Mouse (Mus musculus): Measurements from ENCODE around the gene C2cd5. TPM values are rescaled to one million over a fixed set of nuclear protein-coding genes. Genes with fewer than 3 reads are reported as not detected.

C2cd5 gene
- polyA plus RNA-seq, 1 experiment from 2014 or later, result 39.0 TPM

DNA sequence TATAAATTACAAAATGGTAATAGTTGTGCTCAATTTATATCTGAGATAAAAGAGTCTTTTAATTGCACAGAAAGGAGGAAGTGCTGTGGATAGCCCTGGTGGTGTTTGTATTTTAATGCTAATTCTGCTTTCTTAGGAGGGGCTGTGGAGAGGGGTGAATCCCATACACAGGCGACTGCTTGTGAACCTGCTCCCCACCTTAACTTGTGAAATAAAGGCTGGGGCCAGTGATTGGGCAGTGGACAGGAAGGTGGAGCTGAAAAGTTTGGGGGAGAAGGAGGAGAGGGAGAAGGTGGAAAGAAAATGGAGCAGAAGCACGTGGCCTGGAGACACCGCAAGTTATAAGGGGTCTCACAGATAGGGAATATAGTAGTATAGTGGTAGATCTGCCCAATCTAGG is 103.1 kb downstream of the C2cd5 start:
- Histone ChIP-seq H3K9me3 (ENCODE audit: control insufficient read depth, low read length) (no peaks in the 10 kb centered on the region), H3K4me3 (ENCODE audit: low read length) (no peak overlapping the region), H3K27ac (ENCODE audit: low read depth, low read length) (no peak overlapping the region), H3K27me3 (replicated peaks; ENCODE audit: control insufficient read depth, insufficient read depth, low read length) (no peaks in the 10 kb centered on the region), H3K4me1 (ENCODE audit: control insufficient read depth, insufficient read depth, low read depth, low read length) (peaks cover 3% of the 10 kb centered on the region), H3K36me3 (ENCODE audit: control insufficient read depth, insufficient read depth, low read length) (no peaks in the 10 kb centered on the region), H3K9ac (ENCODE audit: low read depth, low read length) (no peak overlapping the region), H3K4me2 (ENCODE audit: low read length) (no peak overlapping the region)
- no peak for ATAC-seq
- 80% methylated on average over 3 of the region's 3 CpGs for WGBS

DNA sequence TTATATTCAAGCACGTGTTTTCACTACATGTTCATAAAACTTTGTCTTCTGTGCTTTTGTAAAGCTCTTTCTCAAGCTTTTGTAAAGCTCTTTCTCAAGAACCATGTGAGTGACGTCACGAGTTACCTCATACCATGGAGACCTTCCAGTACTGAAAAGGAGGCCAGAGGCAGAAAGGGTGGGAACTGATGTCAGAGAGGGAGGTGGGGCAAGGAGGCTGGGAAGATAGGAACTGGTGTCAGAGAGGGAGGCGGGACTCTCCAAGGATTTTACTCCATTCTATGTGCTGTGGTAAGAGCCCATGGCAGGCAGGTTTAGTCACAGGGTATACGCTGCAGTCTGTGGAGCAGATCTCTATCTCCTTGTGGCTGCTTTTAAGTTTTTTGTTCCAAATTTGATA is 104.4 kb downstream of the C2cd5 start:
- Histone ChIP-seq H3K4me3 (ENCODE audit: low read length) (no peak overlapping the region), H3K4me1 (ENCODE audit: control insufficient read depth, insufficient read depth, low read depth, low read length) (peaks cover 3% of the 10 kb centered on the region), H3K9me3 (ENCODE audit: control insufficient read depth, low read length) (no peaks in the 10 kb centered on the region), H3K27me3 (replicated peaks; ENCODE audit: control insufficient read depth, insufficient read depth, low read length) (no peaks in the 10 kb centered on the region), H3K9ac (ENCODE audit: low read depth, low read length) (no peak overlapping the region), H3K27ac (ENCODE audit: low read depth, low read length) (no peak overlapping the region), H3K36me3 (ENCODE audit: control insufficient read depth, insufficient read depth, low read length) (no peaks in the 10 kb centered on the region), H3K4me2 (ENCODE audit: low read length) (no peak overlapping the region)
- ATAC-seq, result no peak
- WGBS, result 68% methylated on average over 5 of the region's 5 CpGs

DNA sequence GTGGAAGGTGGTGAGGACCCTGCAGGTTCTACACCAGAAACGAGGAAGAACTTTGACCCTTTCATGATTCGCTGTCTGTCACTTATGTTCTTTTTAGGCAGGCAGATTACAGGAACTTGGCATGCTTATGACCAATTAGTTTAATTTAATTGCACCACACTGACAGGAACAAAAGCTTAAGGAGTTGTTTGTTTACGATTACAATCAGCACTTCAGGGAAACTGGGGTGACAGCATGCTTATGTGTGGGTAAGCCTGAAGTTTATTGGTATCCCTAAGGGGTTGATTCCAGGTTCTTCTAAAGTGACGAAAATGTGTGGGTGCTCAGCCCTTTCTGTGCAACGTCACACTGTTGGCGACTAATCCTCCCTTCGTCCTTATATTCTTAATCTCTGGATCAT is 105.1 kb downstream of the C2cd5 start:
- no peaks in the 10 kb centered on the region for H3K27me3 ChIP-seq (replicated peaks; ENCODE audit: control insufficient read depth, insufficient read depth, low read length)
- no peak overlapping the region for H3K4me2 ChIP-seq (ENCODE audit: low read length)
- H3K4me1 ChIP-seq (ENCODE audit: control insufficient read depth, insufficient read depth, low read depth, low read length), result peaks cover 3% of the 10 kb centered on the region
- H3K36me3 ChIP-seq (ENCODE audit: control insufficient read depth, insufficient read depth, low read length), result no peaks in the 10 kb centered on the region
- H3K9me3 ChIP-seq (ENCODE audit: control insufficient read depth, low read length), result no peaks in the 10 kb centered on the region
- WGBS, result 49% methylated on average over 7 of the region's 7 CpGs
- H3K4me3 ChIP-seq (ENCODE audit: low read length), result no peak overlapping the region
- no peak overlapping the region for H3K27ac ChIP-seq (ENCODE audit: low read depth, low read length)
- no peak for ATAC-seq
- H3K9ac ChIP-seq (ENCODE audit: low read depth, low read length), result no peak overlapping the region

DNA sequence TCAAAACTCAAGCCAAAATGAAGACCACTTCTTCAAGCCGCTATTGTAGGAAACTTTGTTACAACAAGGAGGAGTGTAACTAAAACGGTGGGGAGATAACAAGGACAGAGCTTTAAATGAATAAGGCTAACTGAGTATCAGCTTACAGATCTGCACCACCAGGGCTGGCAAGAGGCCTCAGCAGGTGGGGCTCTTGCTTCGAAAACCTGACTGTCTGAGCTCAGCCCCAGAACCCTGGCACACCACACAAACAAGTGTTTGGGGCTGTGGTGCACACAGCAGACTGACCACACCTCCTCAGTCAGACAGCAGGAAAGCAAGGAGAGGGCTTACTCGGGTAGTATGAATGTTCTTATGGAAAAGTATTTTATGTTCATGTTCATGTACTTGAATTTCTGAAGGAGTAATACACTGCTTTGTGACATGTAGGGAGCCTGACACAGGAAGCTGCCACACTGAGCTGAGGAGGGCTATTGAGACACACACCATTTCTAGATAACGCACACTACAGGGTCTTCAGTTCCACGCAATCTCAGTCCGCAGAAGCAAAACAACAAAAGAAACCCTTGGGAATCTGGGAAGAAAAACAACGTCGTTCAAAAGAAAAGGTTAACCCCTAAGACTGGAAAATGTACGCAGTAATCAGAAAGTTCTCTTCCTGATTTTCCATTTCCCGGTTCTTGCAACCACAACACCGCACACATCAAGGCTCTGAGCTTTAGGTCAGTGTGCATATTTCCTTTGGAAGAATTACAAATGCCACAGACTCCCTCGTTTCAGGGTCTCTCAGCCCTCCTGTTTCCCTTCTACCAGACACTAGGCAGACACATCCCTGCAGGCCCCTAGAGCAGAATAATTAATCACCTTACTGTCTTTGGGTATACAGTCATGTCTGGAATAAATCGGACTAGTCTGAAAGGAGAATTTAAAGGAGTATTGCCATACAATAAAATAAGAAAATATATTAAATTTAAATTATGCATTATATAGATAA is 105.9 kb downstream of the C2cd5 start:
- no peak overlapping the region for H3K27ac ChIP-seq (ENCODE audit: low read depth, low read length)
- 21% methylated on average over 14 of the region's 14 CpGs for WGBS
- 0 out of 2 replicates have a peak, but pooled peaks have one; percentile 41 for ATAC-seq
- H3K36me3 ChIP-seq (ENCODE audit: control insufficient read depth, insufficient read depth, low read length), result no peaks in the 10 kb centered on the region
- H3K4me2 ChIP-seq (ENCODE audit: low read length), result no peak overlapping the region
- H3K4me1 ChIP-seq (ENCODE audit: control insufficient read depth, insufficient read depth, low read depth, low read length), result peaks cover 3% of the 10 kb centered on the region
- no peak overlapping the region for H3K4me3 ChIP-seq (ENCODE audit: low read length)
- H3K9me3 ChIP-seq (ENCODE audit: control insufficient read depth, low read length), result no peaks in the 10 kb centered on the region
- H3K27me3 ChIP-seq (replicated peaks; ENCODE audit: control insufficient read depth, insufficient read depth, low read length), result no peaks in the 10 kb centered on the region
- no peak overlapping the region for H3K9ac ChIP-seq (ENCODE audit: low read depth, low read length)

DNA sequence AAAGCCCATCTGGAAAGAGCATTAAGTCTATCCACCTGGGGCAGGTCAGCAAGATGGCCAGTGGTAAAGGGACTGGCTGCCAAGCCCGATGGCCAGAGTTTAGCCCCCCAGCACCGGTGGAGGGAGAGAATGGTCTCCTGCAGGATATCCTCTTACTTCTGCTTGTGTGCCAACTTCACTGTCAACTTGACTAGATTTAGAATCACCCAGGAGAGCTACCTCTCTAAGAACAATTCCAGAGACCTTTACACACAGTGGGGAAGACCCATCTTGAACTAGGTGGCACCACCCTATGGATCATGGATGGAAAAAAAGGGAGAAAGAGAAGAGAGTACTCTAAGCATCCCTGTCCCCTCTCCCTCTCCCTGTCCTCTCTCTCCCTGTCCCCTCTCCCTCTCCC is 107.0 kb downstream of the C2cd5 start:
- Histone ChIP-seq H3K27me3 (replicated peaks; ENCODE audit: control insufficient read depth, insufficient read depth, low read length) (no peaks in the 10 kb centered on the region), H3K4me3 (ENCODE audit: low read length) (no peak overlapping the region), H3K9me3 (ENCODE audit: control insufficient read depth, low read length) (no peaks in the 10 kb centered on the region), H3K27ac (ENCODE audit: low read depth, low read length) (no peak overlapping the region), H3K36me3 (ENCODE audit: control insufficient read depth, insufficient read depth, low read length) (no peaks in the 10 kb centered on the region), H3K4me2 (ENCODE audit: low read length) (no peak overlapping the region), H3K4me1 (ENCODE audit: control insufficient read depth, insufficient read depth, low read depth, low read length) (peaks cover 3% of the 10 kb centered on the region), H3K9ac (ENCODE audit: low read depth, low read length) (no peak overlapping the region)
- ATAC-seq, result no peak
- WGBS, result 68% methylated on average over 2 of the region's 2 CpGs

DNA sequence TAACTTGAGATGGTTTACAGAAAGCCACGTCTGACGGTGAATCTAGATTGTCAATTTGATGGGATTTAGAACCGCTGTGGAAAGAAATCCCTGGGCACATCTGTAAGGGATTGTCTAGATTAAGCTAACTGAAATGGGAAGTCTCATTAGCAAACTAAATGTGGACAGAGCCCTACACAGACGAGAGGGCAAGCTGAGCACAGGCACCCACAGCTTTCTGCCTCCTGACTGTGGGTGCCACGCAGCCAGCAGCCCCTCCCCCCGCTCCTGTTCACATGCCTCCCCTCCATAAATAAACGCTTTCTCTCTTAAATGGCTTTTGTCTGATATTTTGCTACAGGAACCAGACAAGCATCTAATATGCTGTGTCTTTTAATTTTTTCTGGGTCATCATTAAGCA is 107.8 kb downstream of the C2cd5 start:
- H3K27ac ChIP-seq (ENCODE audit: low read depth, low read length), result no peak overlapping the region
- no peak overlapping the region for H3K4me3 ChIP-seq (ENCODE audit: low read length)
- H3K4me2 ChIP-seq (ENCODE audit: low read length), result no peak overlapping the region
- WGBS, result 41% methylated on average over 7 of the region's 7 CpGs
- no peaks in the 10 kb centered on the region for H3K27me3 ChIP-seq (replicated peaks; ENCODE audit: control insufficient read depth, insufficient read depth, low read length)
- no peak overlapping the region; the same call in 1 of the 2 replicates for H3K9ac ChIP-seq (ENCODE audit: low read depth, low read length)
- H3K4me1 ChIP-seq (ENCODE audit: control insufficient read depth, insufficient read depth, low read depth, low read length), result peaks cover 3% of the 10 kb centered on the region
- no peaks in the 10 kb centered on the region for H3K36me3 ChIP-seq (ENCODE audit: control insufficient read depth, insufficient read depth, low read length)
- no peaks in the 10 kb centered on the region for H3K9me3 ChIP-seq (ENCODE audit: control insufficient read depth, low read length)
- ATAC-seq, result no peak

DNA sequence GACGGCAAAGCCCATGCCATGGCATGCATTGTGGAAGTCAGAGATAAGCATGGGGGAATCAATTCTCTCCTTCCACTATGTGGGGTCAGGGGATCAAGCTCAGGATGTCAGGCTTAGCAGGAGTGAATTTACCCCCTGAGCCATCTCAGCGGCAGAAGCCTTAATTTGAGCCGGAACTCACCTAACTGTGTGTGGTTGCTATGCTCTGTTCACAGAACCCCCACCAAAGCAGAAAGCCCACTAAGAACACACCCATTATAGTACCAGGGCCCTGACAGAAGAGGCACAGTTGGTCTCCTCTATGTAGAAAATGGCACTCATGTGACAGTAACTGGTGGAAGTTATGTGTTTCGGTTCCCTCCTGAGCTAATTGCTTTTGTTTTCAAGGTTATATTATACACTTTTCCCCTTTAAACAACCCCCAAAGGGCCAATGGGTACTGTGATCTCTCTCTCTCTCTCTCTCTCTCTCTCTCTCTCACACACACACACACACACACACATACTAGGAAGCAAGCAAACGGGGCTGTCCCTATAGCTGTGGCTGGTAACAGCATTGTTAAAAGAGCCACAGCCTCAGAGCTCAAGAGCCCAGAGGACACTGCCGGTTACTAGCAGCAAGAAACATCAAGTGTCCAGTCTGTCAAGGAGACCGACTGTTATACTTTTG is 108.4 kb downstream of the C2cd5 start:
- Histone ChIP-seq H3K27me3 (replicated peaks; ENCODE audit: control insufficient read depth, insufficient read depth, low read length) (no peaks in the 10 kb centered on the region), H3K27ac (ENCODE audit: low read depth, low read length) (no peak overlapping the region), H3K36me3 (ENCODE audit: control insufficient read depth, insufficient read depth, low read length) (no peaks in the 10 kb centered on the region), H3K4me2 (ENCODE audit: low read length) (no peak overlapping the region), H3K4me3 (ENCODE audit: low read length) (no peak overlapping the region), H3K9me3 (ENCODE audit: control insufficient read depth, low read length) (no peaks in the 10 kb centered on the region), H3K4me1 (ENCODE audit: control insufficient read depth, insufficient read depth, low read depth, low read length) (peaks cover 3% of the 10 kb centered on the region), H3K9ac (ENCODE audit: low read depth, low read length) (no peak overlapping the region)
- WGBS, result 48% methylated on average over 7 of the region's 7 CpGs
- ATAC-seq, result no peak

DNA sequence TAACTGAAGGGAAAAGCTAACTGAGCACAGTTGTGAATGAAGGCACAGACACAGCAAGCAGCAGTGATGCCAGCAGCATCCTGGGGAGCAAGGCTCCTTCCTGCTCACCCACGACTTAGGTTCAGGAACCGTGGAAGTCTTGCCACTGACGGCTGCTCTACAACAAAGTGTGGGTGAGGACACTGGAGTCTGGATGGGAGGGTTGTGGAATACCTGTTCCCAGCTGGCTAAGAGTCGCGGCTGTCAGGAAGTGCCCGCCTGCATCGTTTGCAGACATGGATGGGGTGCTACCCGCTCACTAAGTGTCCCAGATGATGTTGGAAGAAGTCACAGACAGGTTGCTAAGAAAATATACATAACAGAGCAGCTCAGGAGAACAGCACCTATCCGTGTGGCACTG is 109.4 kb downstream of the C2cd5 start:
- H3K4me3 ChIP-seq (ENCODE audit: low read length), result no peak overlapping the region

DNA sequence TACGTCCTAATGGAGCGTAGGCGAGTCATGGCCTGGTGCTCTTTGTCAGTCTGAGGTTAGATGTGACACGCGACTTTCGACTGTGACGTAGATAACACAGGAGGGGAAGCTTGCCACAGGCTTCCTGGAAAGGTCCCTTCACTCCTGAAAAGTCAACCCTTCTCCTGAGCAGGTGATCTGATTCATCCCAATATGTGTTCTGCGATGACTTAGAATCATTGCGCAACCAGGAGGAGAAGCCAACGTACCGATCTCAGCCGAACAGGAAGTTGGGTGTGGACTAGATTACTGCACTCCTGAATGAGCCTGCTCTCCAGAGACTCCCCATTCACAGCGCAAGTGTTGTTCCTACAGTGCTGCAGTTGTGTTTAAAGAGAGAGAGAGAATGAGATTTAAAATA is 110.4 kb downstream of the C2cd5 start:
- WGBS, result 89% methylated on average over 13 of the region's 13 CpGs
- Histone ChIP-seq H3K9ac (ENCODE audit: low read depth, low read length) (no peak overlapping the region), H3K4me2 (ENCODE audit: low read length) (no peak overlapping the region), H3K27ac (ENCODE audit: low read depth, low read length) (no peak overlapping the region), H3K9me3 (ENCODE audit: control insufficient read depth, low read length) (no peaks in the 10 kb centered on the region), H3K4me1 (ENCODE audit: control insufficient read depth, insufficient read depth, low read depth, low read length) (peaks cover 3% of the 10 kb centered on the region), H3K27me3 (replicated peaks; ENCODE audit: control insufficient read depth, insufficient read depth, low read length) (no peaks in the 10 kb centered on the region), H3K36me3 (ENCODE audit: control insufficient read depth, insufficient read depth, low read length) (no peaks in the 10 kb centered on the region), H3K4me3 (ENCODE audit: low read length) (no peak overlapping the region)
- ATAC-seq, result no peak

More for the DNA sequence above, 109.4 kb downstream of the C2cd5 start:
- Histone ChIP-seq H3K27ac (ENCODE audit: low read depth, low read length) (no peak overlapping the region), H3K36me3 (ENCODE audit: control insufficient read depth, insufficient read depth, low read length) (no peaks in the 10 kb centered on the region), H3K9ac (ENCODE audit: low read depth, low read length) (no peak overlapping the region), H3K9me3 (ENCODE audit: control insufficient read depth, low read length) (no peaks in the 10 kb centered on the region), H3K4me2 (ENCODE audit: low read length) (no peak overlapping the region), H3K4me1 (ENCODE audit: control insufficient read depth, insufficient read depth, low read depth, low read length) (peaks cover 3% of the 10 kb centered on the region), H3K27me3 (replicated peaks; ENCODE audit: control insufficient read depth, insufficient read depth, low read length) (no peaks in the 10 kb centered on the region)
- WGBS, result 80% methylated on average over 9 of the region's 9 CpGs
- no peak for ATAC-seq
